Mouse (Mus musculus): ENCODE results near the gene Ikbke.

- TF ChIP-seq ZNF384 (IDR thresholded peaks at IDR 0.05; ENCODE audit: low read depth, low read length): no peak
- no peak for TF ChIP-seq HCFC1 (IDR thresholded peaks at IDR 0.05; ENCODE audit: borderline replicate concordance, insufficient read depth, low read length)
Measured at GRCm38 (mm10) chr1:131311284-131311683, 31.9 kb upstream of the Ikbke start.
